Mouse (Mus musculus) heart, embryonic 12.5 days (tissue): ENCODE measurements around the gene Gas1. TPM values are rescaled to one million over a fixed set of nuclear protein-coding genes. Genes with fewer than 3 reads are reported as not detected.

ENCODE experiments used
- ATAC-seq: fragments of 200-750 bp; cut with Nextera tagmentation; 2 replicates; pipeline ENCODE4 v1.8.0; 2017; ENCODE audit warnings: moderate TSS enrichment, moderate library complexity; ENCODE audit not compliant: insufficient number of reproducible peaks, low FRiP score
- H3K27ac ChIP-seq: fragments of 300-500 bp; sonication (generic); 2 replicates; pipeline ENCODE4 v1.5.1; 2016; ENCODE audit warnings: mild to moderate bottlenecking, moderate library complexity; ENCODE audit not compliant: poor library complexity, severe bottlenecking
- H3K27me3 ChIP-seq: fragments of 300-500 bp; sonication (generic); replicated peaks from 2 replicates; pipeline ENCODE4 v1.6.1; 2016; ENCODE audit warnings: mild to moderate bottlenecking, moderate library complexity
- H3K36me3 ChIP-seq: fragments of 300-500 bp; sonication (generic); 2 replicates; pipeline ENCODE4 v1.6.1; 2016; ENCODE audit warnings: mild to moderate bottlenecking, moderate library complexity
- H3K4me1 ChIP-seq: fragments of 300-500 bp; sonication (generic); replicated peaks from 2 replicates; pipeline ENCODE4 v1.6.1; 2016; ENCODE audit warnings: mild to moderate bottlenecking
- H3K4me2 ChIP-seq: fragments of 300-500 bp; sonication (generic); 2 replicates; pipeline ENCODE4 v1.6.1; 2016; ENCODE audit warnings: mild to moderate bottlenecking, moderate library complexity
- H3K4me3 ChIP-seq: fragments of 300-500 bp; sonication (generic); 2 replicates; pipeline ENCODE4 v1.5.1; 2016; ENCODE audit warnings: mild to moderate bottlenecking
- H3K9ac ChIP-seq: fragments of 300-500 bp; sonication (generic); 2 replicates; pipeline ENCODE4 v1.6.1; 2016; ENCODE audit warnings: mild to moderate bottlenecking, moderate library complexity
- H3K9me3 ChIP-seq: fragments of 300-500 bp; sonication (generic); replicated peaks from 2 replicates; pipeline ENCODE4 v1.6.1; 2016; ENCODE audit warnings: mild to moderate bottlenecking, moderate library complexity
- WGBS: fragments of 180-500 bp; shearing (Covaris S2); methylation state at CpG from one replicate; pipeline ENCODE4 v1.1.7; 2016; 5-methylcytosine and 5-hydroxymethylcytosine counted together
- polyA plus RNA-seq: library from polyadenylated mRNA; unstranded; fragments of >200 nt; fragmentation: Nextera tagmentation; extraction: Ambion mirVana; gene quantifications from 2 replicates; pipeline ENCODE4 v1.2.1, GENCODE M21; 2016

Gene Gas1
- polyA plus RNA-seq, 1 experiment from 2014 or later: 55.2 TPM

- no peaks in the 10 kb centered on the region for H3K27me3 ChIP-seq
- ATAC-seq: peak; percentile 45; the same call in 1 of the 2 replicates
These were observed 29.9 kb downstream of the Gas1 start for GRCm38 (mm10) chr13:60146994-60147856.

GRCm38 (mm10) chr13:60146231-60146630 lies 30.9 kb downstream of the Gas1 start:
- Histone ChIP-seq H3K36me3 (no peaks in the 10 kb centered on the region), H3K27ac (no peak overlapping the region), H3K27me3 (no peaks in the 10 kb centered on the region), H3K4me2 (no peak overlapping the region), H3K9me3 (0 out of 2 replicates have a peak, but pooled peaks cover 2% of the 10 kb centered on the region), H3K4me3 (no peak overlapping the region), H3K9ac (no peak overlapping the region), H3K4me1 (peaks cover 9% of the 10 kb centered on the region)
- WGBS: 68% methylated on average over 3 of the region's 3 CpGs
- no peak for ATAC-seq

More at GRCm38 (mm10) chr13:60146994-60147856, 29.9 kb downstream of the Gas1 start:
- Histone ChIP-seq H3K9ac (peak overlapping the region; percentile 69), H3K4me3 (peak overlapping the region; percentile 45), H3K27ac (no peak overlapping the region), H3K4me2 (peak overlapping the region; percentile 78), H3K4me1 (peaks cover 9% of the 10 kb centered on the region), H3K9me3 (0 out of 2 replicates have a peak, but pooled peaks cover 2% of the 10 kb centered on the region), H3K36me3 (no peaks in the 10 kb centered on the region)
- 4% methylated on average over 21 of the region's 21 CpGs for WGBS

GRCm38 (mm10) chr13:60136962-60137361 lies 40.2 kb downstream of the Gas1 start:
- Histone ChIP-seq H3K9me3 (no peaks in the 10 kb centered on the region), H3K9ac (no peak overlapping the region), H3K36me3 (no peaks in the 10 kb centered on the region), H3K27me3 (no peaks in the 10 kb centered on the region), H3K4me3 (no peak overlapping the region), H3K4me2 (no peak overlapping the region), H3K27ac (no peak overlapping the region), H3K4me1 (no peaks in the 10 kb centered on the region)
- 88% methylated on average over 4 of the region's 4 CpGs for whole genome bisulfite sequencing
- ATAC-seq: no peak

GRCm38 (mm10) chr13:60134439-60134799 lies 42.7 kb downstream of the Gas1 start:
- no peak overlapping the region for H3K9ac ChIP-seq
- WGBS: 89% methylated on average over 5 of the region's 5 CpGs
- no peak overlapping the region for H3K4me2 ChIP-seq
- H3K27me3 ChIP-seq: no peaks in the 10 kb centered on the region
- no peak for ATAC-seq
- no peak overlapping the region for H3K27ac ChIP-seq
- no peaks in the 10 kb centered on the region for H3K4me1 ChIP-seq
- H3K4me3 ChIP-seq: no peak overlapping the region
- no peaks in the 10 kb centered on the region for H3K36me3 ChIP-seq
- no peaks in the 10 kb centered on the region for H3K9me3 ChIP-seq

DNA sequence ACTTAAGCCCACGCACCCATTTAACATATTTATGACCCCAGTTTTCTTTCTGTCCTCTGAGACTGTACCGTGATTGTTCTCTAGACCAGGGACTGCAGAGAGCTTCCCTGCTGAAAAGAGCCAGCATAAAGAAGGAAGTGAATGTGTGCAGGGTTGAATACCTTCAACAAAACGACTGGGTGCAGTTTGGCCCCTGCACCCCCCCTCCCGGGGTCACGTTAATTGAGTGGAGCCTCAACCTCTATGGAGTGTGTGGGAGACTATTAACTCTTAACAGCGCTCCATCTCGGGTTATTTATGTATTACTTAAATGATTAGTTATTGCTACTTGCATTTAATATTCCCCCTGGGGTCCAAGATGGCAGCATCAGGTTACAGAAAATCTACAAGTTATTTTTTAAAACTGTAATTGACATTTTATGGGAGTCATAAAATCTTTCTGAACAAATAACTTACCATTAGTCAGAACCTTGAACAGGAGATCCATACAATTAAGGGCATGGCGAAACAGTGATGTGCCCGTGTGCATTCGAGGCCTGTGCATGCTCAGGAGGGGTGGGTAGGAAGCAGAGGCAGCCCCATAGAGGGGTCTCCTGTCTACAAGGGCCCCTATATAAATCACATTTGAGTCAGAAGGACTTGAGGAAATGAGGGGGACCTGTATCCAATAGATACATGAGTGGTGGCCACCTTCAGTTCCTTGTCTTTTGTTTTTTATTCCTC lies 43.3 kb downstream of the Gas1 start:
- Histone ChIP-seq H3K4me2 (no peak overlapping the region), H3K4me3 (no peak overlapping the region), H3K9me3 (no peaks in the 10 kb centered on the region), H3K4me1 (no peaks in the 10 kb centered on the region), H3K27ac (no peak overlapping the region), H3K27me3 (no peaks in the 10 kb centered on the region), H3K36me3 (no peaks in the 10 kb centered on the region), H3K9ac (no peak overlapping the region)
- ATAC-seq: no peak
- WGBS: 63% methylated on average over 10 of the region's 10 CpGs

DNA sequence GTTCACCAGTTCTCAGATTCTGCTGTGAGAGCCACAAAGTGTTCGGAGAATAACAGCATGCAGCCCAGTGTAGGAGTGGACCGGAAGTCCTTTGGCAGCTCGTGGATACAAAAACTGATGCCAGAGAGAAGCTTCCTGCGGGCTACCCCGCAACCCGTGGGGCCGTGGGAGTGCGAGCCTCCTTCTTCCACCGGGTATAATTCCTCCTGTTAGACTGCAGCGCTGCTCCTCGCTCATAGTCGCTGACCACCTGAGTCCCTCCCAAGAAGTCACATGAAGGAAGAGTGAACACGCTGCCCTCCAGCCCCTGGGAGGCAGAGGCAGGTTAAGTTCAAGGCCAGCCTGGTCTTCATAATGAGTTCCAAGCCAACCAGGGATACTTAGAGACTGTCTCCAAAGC lies 45.4 kb downstream of the Gas1 start:
- Histone ChIP-seq H3K4me1 (no peaks in the 10 kb centered on the region), H3K36me3 (no peaks in the 10 kb centered on the region), H3K4me3 (no peak overlapping the region), H3K27me3 (no peaks in the 10 kb centered on the region), H3K4me2 (no peak overlapping the region), H3K9me3 (no peaks in the 10 kb centered on the region), H3K9ac (no peak overlapping the region), H3K27ac (no peak overlapping the region)
- 58% methylated on average over 13 of the region's 13 CpGs for WGBS
- no peak for ATAC-seq

GRCm38 (mm10) chr13:60129541-60129940 lies 47.6 kb downstream of the Gas1 start:
- no peak overlapping the region for H3K27ac ChIP-seq
- 80% methylated on average over 9 of the region's 9 CpGs for WGBS
- no peak for ATAC-seq
- no peak overlapping the region for H3K4me3 ChIP-seq
- no peaks in the 10 kb centered on the region for H3K36me3 ChIP-seq
- H3K9ac ChIP-seq: no peak overlapping the region
- H3K9me3 ChIP-seq: no peaks in the 10 kb centered on the region
- peaks cover 7% of the 10 kb centered on the region for H3K4me1 ChIP-seq
- H3K4me2 ChIP-seq: no peak overlapping the region
- H3K27me3 ChIP-seq: no peaks in the 10 kb centered on the region

GRCm38 (mm10) chr13:60126338-60126737 lies 50.8 kb downstream of the Gas1 start:
- H3K36me3 ChIP-seq: no peaks in the 10 kb centered on the region
- peaks cover 17% of the 10 kb centered on the region for H3K4me1 ChIP-seq
- no peak overlapping the region for H3K27ac ChIP-seq
- 65% methylated on average over 19 of the region's 19 CpGs for WGBS
- H3K9ac ChIP-seq: no peak overlapping the region
- no peaks in the 10 kb centered on the region for H3K27me3 ChIP-seq
- no peak overlapping the region for H3K4me3 ChIP-seq
- H3K9me3 ChIP-seq: no peaks in the 10 kb centered on the region
- H3K4me2 ChIP-seq: peak overlapping the region; percentile 32; the same call in 1 of the 2 replicates
- ATAC-seq: no peak

GRCm38 (mm10) chr13:60125501-60126305 lies 51.5 kb downstream of the Gas1 start:
- H3K27me3 ChIP-seq: no peaks in the 10 kb centered on the region
- H3K36me3 ChIP-seq: no peaks in the 10 kb centered on the region
- H3K9me3 ChIP-seq: no peaks in the 10 kb centered on the region
- WGBS: 27% methylated on average over 13 of the region's 13 CpGs
- peak overlapping the region; percentile 32 for H3K4me2 ChIP-seq
- H3K9ac ChIP-seq: no peak overlapping the region
- no peak overlapping the region for H3K27ac ChIP-seq
- no peak for ATAC-seq
- peaks cover 17% of the 10 kb centered on the region for H3K4me1 ChIP-seq
- no peak overlapping the region for H3K4me3 ChIP-seq

- H3K4me1 ChIP-seq: peaks cover 17% of the 10 kb centered on the region
- H3K4me3 ChIP-seq: no peak overlapping the region
- no peak for ATAC-seq
- H3K27ac ChIP-seq: no peak overlapping the region
- H3K9ac ChIP-seq: no peak overlapping the region
- no peaks in the 10 kb centered on the region for H3K9me3 ChIP-seq
- WGBS: 63% methylated on average over 3 of the region's 3 CpGs
- H3K4me2 ChIP-seq: no peak overlapping the region
- no peaks in the 10 kb centered on the region for H3K27me3 ChIP-seq
- H3K36me3 ChIP-seq: no peaks in the 10 kb centered on the region
These were observed 52.1 kb downstream of the Gas1 start for GRCm38 (mm10) chr13:60125020-60125419.

DNA sequence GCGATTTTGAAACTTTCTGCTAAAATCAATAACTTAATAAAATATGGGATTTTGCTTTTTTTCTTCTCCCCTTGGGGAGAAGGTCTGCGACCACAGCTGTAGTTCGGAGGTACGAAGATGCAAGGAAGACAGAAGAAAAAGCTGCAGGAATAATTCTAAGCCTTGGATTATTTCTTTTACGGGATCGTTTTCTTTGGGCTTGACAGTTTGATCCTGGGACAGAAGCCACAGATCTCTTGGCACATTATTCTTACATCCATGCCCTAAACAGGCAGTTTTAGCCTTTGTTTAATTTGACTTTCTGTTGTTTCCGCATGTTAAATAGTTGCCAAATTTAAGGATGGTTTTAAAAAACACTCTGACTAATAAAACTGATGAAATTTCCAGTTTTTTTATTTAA lies 52.7 kb downstream of the Gas1 start:
- no peak overlapping the region for H3K4me3 ChIP-seq
- WGBS: 84% methylated on average over 7 of the region's 7 CpGs
- H3K27me3 ChIP-seq: no peaks in the 10 kb centered on the region
- H3K36me3 ChIP-seq: no peaks in the 10 kb centered on the region
- ATAC-seq: no peak
- no peak overlapping the region for H3K9ac ChIP-seq
- H3K27ac ChIP-seq: no peak overlapping the region
- H3K9me3 ChIP-seq: no peaks in the 10 kb centered on the region
- no peak overlapping the region for H3K4me2 ChIP-seq
- H3K4me1 ChIP-seq: peaks cover 17% of the 10 kb centered on the region
